Mouse (Mus musculus) thymus, postnatal 4 days (tissue): ENCODE measurements around the gene Sdr42e1.

Experiments used
- DNase-seq: peaks from one replicate; pipeline ENCODE4 v3.0.0; 2021

Gene Sdr42e1

GRCm38 (mm10) chr8:117673430-117673830 is at the start of gene Sdr42e1:
Gene Sdr42e1 (minus strand): TSS chr8:117673689.
- DNase-seq: peak; percentile 74

- DNase-seq: no peak
Observed at GRCm38 (mm10) chr8:117718152-117718860, 44.8 kb upstream of the Sdr42e1 start.

GRCm38 (mm10) chr8:117715896-117716295 is 42.4 kb upstream of the Sdr42e1 start:
- no peak for DNase-seq

- no peak for DNase-seq
Observed at GRCm38 (mm10) chr8:117714604-117715003, 41.1 kb upstream of the Sdr42e1 start.

GRCm38 (mm10) chr8:117712226-117712625 is 38.7 kb upstream of the Sdr42e1 start:
- no peak for DNase-seq

GRCm38 (mm10) chr8:117706141-117706540 is 32.7 kb upstream of the Sdr42e1 start:
- DNase-seq: no peak

- no peak for DNase-seq
Observed at GRCm38 (mm10) chr8:117702701-117703100, 29.2 kb upstream of the Sdr42e1 start.

- peak; percentile 8 for DNase-seq
Observed at GRCm38 (mm10) chr8:117701859-117702258, 28.4 kb upstream of the Sdr42e1 start, which contains the start of gene Hsd17b2. Gene Hsd17b2 (plus strand): TSS chr8:117701904.

- no peak for DNase-seq
Observed at GRCm38 (mm10) chr8:117701246-117701645, 27.8 kb upstream of the Sdr42e1 start.

GRCm38 (mm10) chr8:117700699-117701098 is 27.2 kb upstream of the Sdr42e1 start:
- no peak for DNase-seq

GRCm38 (mm10) chr8:117697248-117697647 is 23.8 kb upstream of the Sdr42e1 start:
- peak; percentile 30 for DNase-seq

- no peak for DNase-seq
Observed at GRCm38 (mm10) chr8:117695636-117696035, 22.1 kb upstream of the Sdr42e1 start.

GRCm38 (mm10) chr8:117692131-117692530 is 18.6 kb upstream of the Sdr42e1 start:
- no peak for DNase-seq

GRCm38 (mm10) chr8:117687890-117688289 is 14.4 kb upstream of the Sdr42e1 start:
- no peak for DNase-seq

GRCm38 (mm10) chr8:117684504-117684903 is 11.0 kb upstream of the Sdr42e1 start:
- no peak for DNase-seq

- DNase-seq: no peak
Observed at GRCm38 (mm10) chr8:117683925-117684472, 10.5 kb upstream of the Sdr42e1 start.

GRCm38 (mm10) chr8:117678650-117679049 is 5.2 kb upstream of the Sdr42e1 start:
- DNase-seq: no peak

GRCm38 (mm10) chr8:117677011-117677410 is 3.5 kb upstream of the Sdr42e1 start:
- DNase-seq: no peak

- no peak for DNase-seq
Observed at GRCm38 (mm10) chr8:117676460-117676859, 3.0 kb upstream of the Sdr42e1 start.

GRCm38 (mm10) chr8:117675171-117675570 is 1.7 kb upstream of the Sdr42e1 start:
- no peak for DNase-seq

- DNase-seq: no peak
Observed at GRCm38 (mm10) chr8:117672558-117672957, 931 bp downstream of the Sdr42e1 start.

GRCm38 (mm10) chr8:117670461-117670860 is 3.0 kb downstream of the Sdr42e1 start:
- DNase-seq: no peak

GRCm38 (mm10) chr8:117667349-117668124 is 6.0 kb downstream of the Sdr42e1 start:
- no peak for DNase-seq
